Mouse (Mus musculus) sigmoid colon, adult 10 weeks (tissue): ENCODE measurements around the gene Ifna1. TPM values are rescaled to one million over a fixed set of nuclear protein-coding genes. Genes with fewer than 3 reads are reported as not detected.

Experiments
- polyA plus RNA-seq: library from polyadenylated mRNA; stranded (reverse); fragments of 350-450 nt; fragmentation: Illumina TruSeq; extraction: RNeasy Lipid Tissue Mini Kit (QIAGEN cat#74804); gene quantifications from one replicate; pipeline ENCODE4 v1.2.3, GENCODE M21; 2014; ENCODE audit warnings: low read depth, low replicate concordance

Gene Ifna1
- not detected for polyA plus RNA-seq

DNA sequence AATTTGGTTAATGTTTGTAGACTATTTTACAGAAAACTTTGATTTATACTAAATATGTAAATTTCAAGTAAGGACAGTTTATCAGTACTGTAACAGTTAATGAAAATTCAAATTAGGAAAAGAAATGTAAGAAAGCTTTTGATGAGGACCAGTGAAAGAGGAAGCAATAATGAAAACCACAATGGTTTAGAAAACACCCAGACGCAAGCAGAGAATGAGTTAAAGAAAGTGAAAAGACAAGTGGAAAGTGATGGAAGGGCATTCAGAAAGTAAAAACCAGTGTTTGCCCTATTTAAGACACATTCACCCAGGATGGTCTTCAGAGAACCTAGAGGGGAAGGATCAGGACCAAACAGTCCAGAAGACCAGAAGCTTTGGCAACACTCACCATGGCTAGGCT, at the start of gene Ifna1:
Gene Ifna1, plus strand, starts transcription at position 390 of the 400 bp plus-strand sequence.

DNA sequence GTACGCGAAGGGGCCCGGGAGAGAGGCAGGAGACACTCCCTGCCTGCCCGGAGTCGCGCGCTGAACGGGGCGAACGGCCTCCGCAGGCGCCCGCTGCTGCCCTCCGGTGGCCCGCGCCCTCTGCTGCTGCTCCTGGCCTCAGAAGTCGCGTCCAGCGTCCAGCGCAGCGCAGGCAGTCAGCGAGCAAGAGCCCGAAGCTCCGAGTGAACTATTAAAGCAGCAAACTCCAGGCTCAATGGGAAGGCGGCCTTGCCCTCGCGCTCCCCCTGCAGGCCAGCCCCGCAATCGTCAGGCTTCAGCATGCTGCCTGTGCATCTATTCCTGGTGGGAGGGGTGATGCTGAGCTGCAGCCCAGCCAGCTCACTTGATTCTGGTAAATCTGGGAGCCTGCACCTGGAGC, 46.9 kb upstream of the Ifna1 start, which contains the start of gene Gm13287:
Gene Gm13287, plus strand, starts transcription at position 301 of the 400 bp plus-strand sequence.

DNA sequence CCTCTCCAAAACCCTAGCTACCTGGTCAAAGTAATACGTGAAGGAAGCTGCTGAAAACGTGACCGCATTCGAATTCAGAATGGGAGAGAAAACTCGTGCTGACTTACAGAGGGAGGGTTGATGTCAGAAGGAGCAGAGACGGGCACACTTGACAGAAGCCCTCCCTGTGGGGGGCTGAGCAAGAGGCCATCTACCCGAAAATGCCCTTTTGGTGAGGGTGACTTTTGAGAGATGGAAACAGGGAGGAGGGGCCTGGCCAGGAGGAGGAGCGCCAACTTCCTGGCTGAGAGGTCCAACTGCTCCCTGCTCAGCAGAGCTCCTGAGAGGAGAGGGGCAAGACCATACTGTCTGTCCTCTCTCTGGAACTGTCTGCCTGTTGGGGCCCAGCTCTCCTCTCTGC, 44.7 kb upstream of the Ifna1 start, which contains the start of gene Gm13288:
Gene Gm13288, plus strand, starts transcription at position 301 of the 400 bp plus-strand sequence.

DNA sequence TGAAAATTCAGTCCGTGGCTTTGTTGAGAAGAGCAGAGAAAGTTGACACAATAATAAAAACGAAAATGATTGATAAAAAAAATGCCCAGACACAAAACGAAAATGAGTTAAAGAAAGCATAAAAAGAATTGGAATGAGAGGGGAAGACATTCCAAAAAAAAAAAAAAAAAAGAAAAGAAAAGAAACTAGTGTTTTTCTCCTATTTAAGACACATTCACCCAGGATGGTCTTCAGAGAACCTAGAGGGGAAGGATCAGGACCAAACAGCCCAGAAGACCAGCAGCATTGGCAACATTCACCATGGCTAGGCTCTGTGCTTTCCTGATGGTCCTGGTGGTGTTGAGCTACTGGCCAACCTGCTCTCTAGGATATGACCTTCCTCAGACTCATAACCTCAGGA, 34.0 kb upstream of the Ifna1 start, which contains the start of gene Ifna7:
Gene Ifna7, plus strand, starts transcription at position 301 of the 400 bp plus-strand sequence.

DNA sequence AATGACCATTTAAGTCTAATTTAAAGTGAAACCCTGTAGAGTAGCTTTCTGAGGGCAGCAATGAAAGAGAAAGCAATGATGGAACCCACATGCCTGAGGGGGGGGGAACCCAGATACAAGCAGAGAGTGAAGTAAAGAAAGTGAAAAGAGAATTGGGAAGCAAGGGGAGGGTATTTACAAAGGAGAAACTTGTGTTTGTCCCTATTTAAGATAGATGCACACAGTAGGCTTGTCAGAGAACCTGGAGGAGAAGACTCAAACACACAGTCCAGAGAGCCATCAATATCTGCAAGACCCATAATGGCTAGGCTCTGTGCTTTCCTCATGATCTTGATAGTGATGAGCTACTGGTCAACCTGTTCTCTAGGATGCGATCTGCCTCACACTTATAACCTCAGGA, 30.2 kb upstream of the Ifna1 start, which contains the start of gene Ifna11:
Gene Ifna11, plus strand, starts transcription at position 301 of the 400 bp plus-strand sequence.

DNA sequence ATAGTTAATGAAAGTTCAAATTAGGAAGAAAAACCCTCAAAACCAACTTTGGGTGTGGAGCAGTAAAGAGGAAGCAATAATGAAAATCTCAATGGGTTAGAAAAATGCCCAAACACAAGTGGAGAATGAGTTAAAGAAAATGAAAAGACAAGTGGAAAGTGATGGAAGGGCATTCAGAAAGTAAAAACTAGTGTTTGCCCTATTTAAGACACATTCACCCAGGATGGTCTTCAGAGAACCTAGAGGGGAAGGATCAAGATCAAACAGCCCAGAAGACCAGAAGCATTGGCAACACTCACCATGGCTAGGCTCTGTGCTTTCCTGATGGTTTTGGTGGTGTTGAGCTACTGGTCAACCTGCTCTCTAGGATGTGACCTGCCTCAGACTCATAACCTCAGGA, 22.8 kb upstream of the Ifna1 start, which contains the start of gene Ifna6:
Gene Ifna6, plus strand, starts transcription at position 301 of the 400 bp plus-strand sequence.

DNA sequence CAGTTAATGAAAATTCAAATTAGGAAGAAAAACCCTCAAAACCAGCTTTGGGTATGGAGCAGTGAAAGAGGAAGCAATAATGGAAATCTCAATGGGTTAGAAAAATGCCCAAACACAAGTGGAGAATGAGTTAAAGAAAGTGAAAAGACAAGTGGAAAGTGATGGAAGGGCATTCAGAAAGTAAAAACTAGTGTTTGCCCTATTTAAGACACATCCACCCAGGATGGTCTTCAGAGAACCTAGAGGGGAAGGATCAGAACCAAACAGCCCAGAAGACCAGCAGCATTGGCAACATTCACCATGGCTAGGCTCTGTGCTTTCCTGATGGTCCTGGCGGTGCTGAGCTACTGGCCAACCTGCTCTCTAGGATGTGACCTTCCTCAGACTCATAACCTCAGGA, 14.7 kb upstream of the Ifna1 start, which contains the start of gene Ifna5:
Gene Ifna5, plus strand, starts transcription at position 301 of the 400 bp plus-strand sequence.

DNA sequence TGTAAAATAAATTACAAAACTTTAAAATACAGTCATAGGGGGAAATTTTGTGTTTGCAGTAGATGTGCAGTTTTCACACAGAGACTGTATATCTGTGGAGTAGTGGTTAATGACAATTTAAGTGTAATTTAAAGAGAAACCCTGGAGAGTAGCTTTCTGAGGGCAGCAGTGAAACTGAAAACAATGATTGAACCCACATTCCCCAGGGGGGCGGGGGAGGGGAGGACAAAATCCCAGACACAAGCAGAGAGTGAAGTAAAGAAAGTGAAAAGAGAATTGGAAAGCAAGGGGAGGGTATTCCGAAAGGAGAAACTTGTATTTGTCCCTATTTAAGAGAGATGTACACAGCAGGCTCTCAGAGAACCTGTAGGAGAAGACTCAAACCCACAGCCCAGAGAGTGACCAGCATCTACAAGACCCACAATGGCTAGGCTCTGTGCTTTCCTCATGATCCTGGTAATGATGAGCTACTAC, 8.4 kb upstream of the Ifna1 start, which contains the start of gene Ifna4:
Gene Ifna4, plus strand, starts transcription at position 424 of the 474 bp plus-strand sequence.

DNA sequence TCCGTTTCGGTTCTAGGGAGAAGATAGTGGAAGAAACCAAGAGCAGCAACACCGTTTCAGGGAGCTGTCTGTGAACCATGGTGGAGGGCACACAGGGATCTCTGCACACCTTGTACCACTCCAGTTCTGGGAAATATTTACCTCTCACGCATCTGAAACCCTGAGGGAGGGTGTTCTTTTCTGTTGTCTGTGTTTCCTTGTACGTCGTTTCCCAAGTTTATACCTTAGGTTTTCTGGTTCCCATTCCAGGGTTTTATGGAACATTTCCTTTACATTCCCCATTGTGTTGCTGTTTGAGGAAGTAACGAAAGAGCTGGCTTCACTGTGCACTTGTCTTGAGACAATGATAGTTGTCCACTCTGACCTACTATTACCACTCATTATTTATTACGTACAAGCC, 30.2 kb downstream of the Ifna1 start, which contains the start of gene Ifne:
Gene Ifne, minus strand, starts transcription at position 101 of the 400 bp plus-strand sequence.

Other genes with a start within 250 kb of the Ifna1 start
- gene Ifna12, start 246.7 kb upstream of the Ifna1 start, polyA plus RNA-seq, result not detected
- not detected for gene C87499, start 215.7 kb upstream of the Ifna1 start, polyA plus RNA-seq
- gene Ifna13, start 205.6 kb upstream of the Ifna1 start, polyA plus RNA-seq, result not detected
- not detected for gene Ifna16, start 173.2 kb upstream of the Ifna1 start, polyA plus RNA-seq
- not detected for gene Ifna2, start 166.2 kb upstream of the Ifna1 start, polyA plus RNA-seq
- gene Ifnab, start 158.7 kb upstream of the Ifna1 start, polyA plus RNA-seq, result not detected
- not detected for gene Gm26566, start 128.3 kb upstream of the Ifna1 start, polyA plus RNA-seq
- 150 TPM for gene Klhl9, start 127.6 kb upstream of the Ifna1 start, polyA plus RNA-seq
- not detected for gene Gm13271, start 95.2 kb upstream of the Ifna1 start, polyA plus RNA-seq
- gene Gm13283, start 90.0 kb upstream of the Ifna1 start, polyA plus RNA-seq, result not detected
- gene Gm13290, start 76.3 kb upstream of the Ifna1 start, polyA plus RNA-seq, result not detected
- not detected for gene Gm13289, start 73.2 kb upstream of the Ifna1 start, polyA plus RNA-seq
- not detected for gene Gm13272, start 70.2 kb upstream of the Ifna1 start, polyA plus RNA-seq
- not detected for gene Ifnz, start 68.0 kb upstream of the Ifna1 start, polyA plus RNA-seq
- gene Gm13276, start 64.4 kb upstream of the Ifna1 start, polyA plus RNA-seq, result not detected
- not detected for gene Gm13277, start 61.5 kb upstream of the Ifna1 start, polyA plus RNA-seq
- gene Gm13278, start 58.5 kb upstream of the Ifna1 start, polyA plus RNA-seq, result not detected
- not detected for gene Gm13275, start 55.6 kb upstream of the Ifna1 start, polyA plus RNA-seq
- not detected for gene Gm13279, start 52.7 kb upstream of the Ifna1 start, polyA plus RNA-seq
- gene Gm13285, start 50.4 kb upstream of the Ifna1 start, polyA plus RNA-seq, result not detected
- gene Gm13287, start 46.8 kb upstream of the Ifna1 start, polyA plus RNA-seq, result not detected
- not detected for gene Gm13288, start 44.6 kb upstream of the Ifna1 start, polyA plus RNA-seq
- not detected for gene Ifna7, start 33.9 kb upstream of the Ifna1 start, polyA plus RNA-seq
- not detected for gene Ifna11, start 30.1 kb upstream of the Ifna1 start, polyA plus RNA-seq
- not detected for gene Ifna6, start 22.7 kb upstream of the Ifna1 start, polyA plus RNA-seq
- not detected for gene Ifna5, start 14.6 kb upstream of the Ifna1 start, polyA plus RNA-seq
- gene Ifna4, start 8.2 kb upstream of the Ifna1 start, polyA plus RNA-seq, result not detected
- gene Ifne, start 30.1 kb downstream of the Ifna1 start, polyA plus RNA-seq, result not detected